Mouse (Mus musculus): ENCODE measurements around the gene Lrch1. TPM values are rescaled to one million over a fixed set of nuclear protein-coding genes. Genes with fewer than 3 reads are reported as not detected.

Gene Lrch1
- polyA plus RNA-seq, 1 experiment, result 8.4 TPM

- WGBS, result 57% methylated on average over 11 of the region's 11 CpGs
- Histone ChIP-seq H3K27ac (ENCODE audit: insufficient read depth, low read depth, low read length) (no peak overlapping the region), H3K4me3 (ENCODE audit: insufficient read depth, low read depth, low read length) (no peak overlapping the region), H3K4me1 (ENCODE audit: control insufficient read depth, insufficient read depth, low read length) (peaks cover 6% of the 10 kb centered on the region; the same call in 1 of the 2 replicates), H3K27me3 (replicated peaks; ENCODE audit: control insufficient read depth, insufficient read depth, low read length) (no peaks in the 10 kb centered on the region), H3K36me3 (ENCODE audit: control insufficient read depth, insufficient read depth, low read length) (no peaks in the 10 kb centered on the region)
- TF ChIP-seq CTCF (conservative IDR thresholded peaks at IDR 0.05; ENCODE audit: insufficient read depth, insufficient read length, low read depth, low read length), result no peak
- TF ChIP-seq POLR2A (IDR thresholded peaks at IDR 0.05; ENCODE audit: low read depth, low read length), result no peak
- DNase-seq, result no peak
Observed at GRCm38 (mm10) chr14:74883204-74883603, 64.5 kb downstream of the Lrch1 start.

GRCm38 (mm10) chr14:74882754-74883153 lies 64.9 kb downstream of the Lrch1 start:
- no peaks in the 10 kb centered on the region for H3K27me3 ChIP-seq (replicated peaks; ENCODE audit: control insufficient read depth, insufficient read depth, low read length)
- H3K27ac ChIP-seq (ENCODE audit: insufficient read depth, low read depth, low read length), result no peak overlapping the region
- DNase-seq, result no peak
- WGBS, result 53% methylated on average over 3 of the region's 3 CpGs
- H3K4me3 ChIP-seq (ENCODE audit: insufficient read depth, low read depth, low read length), result no peak overlapping the region
- no peaks in the 10 kb centered on the region for H3K36me3 ChIP-seq (ENCODE audit: control insufficient read depth, insufficient read depth, low read length)
- TF ChIP-seq POLR2A (IDR thresholded peaks at IDR 0.05; ENCODE audit: low read depth, low read length) (no peak), CTCF (conservative IDR thresholded peaks at IDR 0.05; ENCODE audit: insufficient read depth, insufficient read length, low read depth, low read length) (no peak)
- H3K4me1 ChIP-seq (ENCODE audit: control insufficient read depth, insufficient read depth, low read length), result peaks cover 8% of the 10 kb centered on the region

- Histone ChIP-seq H3K36me3 (ENCODE audit: control insufficient read depth, insufficient read depth, low read length) (no peaks in the 10 kb centered on the region), H3K4me1 (ENCODE audit: control insufficient read depth, insufficient read depth, low read length) (peaks cover 9% of the 10 kb centered on the region), H3K4me3 (ENCODE audit: insufficient read depth, low read depth, low read length) (no peak overlapping the region), H3K27me3 (replicated peaks; ENCODE audit: control insufficient read depth, insufficient read depth, low read length) (no peaks in the 10 kb centered on the region), H3K27ac (ENCODE audit: insufficient read depth, low read depth, low read length) (no peak overlapping the region)
- DNase-seq, result no peak
- WGBS, result 69% methylated on average over 10 of the region's 10 CpGs
- TF ChIP-seq POLR2A (IDR thresholded peaks at IDR 0.05; ENCODE audit: low read depth, low read length), result no peak
- no peak for TF ChIP-seq CTCF (conservative IDR thresholded peaks at IDR 0.05; ENCODE audit: insufficient read depth, insufficient read length, low read depth, low read length)
Observed at GRCm38 (mm10) chr14:74880868-74881267, 66.8 kb downstream of the Lrch1 start.

GRCm38 (mm10) chr14:74879480-74879879 lies 68.2 kb downstream of the Lrch1 start:
- WGBS, result 53% methylated on average over 10 of the region's 10 CpGs
- no peak overlapping the region for H3K27ac ChIP-seq (ENCODE audit: insufficient read depth, low read depth, low read length)
- peaks cover 11% of the 10 kb centered on the region for H3K4me1 ChIP-seq (ENCODE audit: control insufficient read depth, insufficient read depth, low read length)
- H3K36me3 ChIP-seq (ENCODE audit: control insufficient read depth, insufficient read depth, low read length), result no peaks in the 10 kb centered on the region
- H3K4me3 ChIP-seq (ENCODE audit: insufficient read depth, low read depth, low read length), result no peak overlapping the region
- TF ChIP-seq CTCF (conservative IDR thresholded peaks at IDR 0.05; ENCODE audit: insufficient read depth, insufficient read length, low read depth, low read length) (no peak), POLR2A (IDR thresholded peaks at IDR 0.05; ENCODE audit: low read depth, low read length) (no peak)
- DNase-seq, result no peak
- H3K27me3 ChIP-seq (replicated peaks; ENCODE audit: control insufficient read depth, insufficient read depth, low read length), result no peaks in the 10 kb centered on the region

- no peak for TF ChIP-seq CTCF (conservative IDR thresholded peaks at IDR 0.05; ENCODE audit: insufficient read depth, insufficient read length, low read depth, low read length)
- TF ChIP-seq POLR2A (IDR thresholded peaks at IDR 0.05; ENCODE audit: low read depth, low read length), result no peak
- peak; percentile 22 for DNase-seq
- Histone ChIP-seq H3K4me1 (ENCODE audit: control insufficient read depth, insufficient read depth, low read length) (peaks cover 13% of the 10 kb centered on the region), H3K4me3 (ENCODE audit: insufficient read depth, low read depth, low read length) (no peak overlapping the region), H3K27me3 (replicated peaks; ENCODE audit: control insufficient read depth, insufficient read depth, low read length) (no peaks in the 10 kb centered on the region), H3K27ac (ENCODE audit: insufficient read depth, low read depth, low read length) (peak overlapping the region; percentile 19), H3K36me3 (ENCODE audit: control insufficient read depth, insufficient read depth, low read length) (no peaks in the 10 kb centered on the region)
- 31% methylated on average over 5 of the region's 5 CpGs for WGBS
Observed at GRCm38 (mm10) chr14:74877287-74877686, 70.4 kb downstream of the Lrch1 start.

GRCm38 (mm10) chr14:74871220-74871619 lies 76.5 kb downstream of the Lrch1 start:
- no peak overlapping the region for H3K4me3 ChIP-seq (ENCODE audit: insufficient read depth, low read depth, low read length)
- peaks cover 12% of the 10 kb centered on the region for H3K4me1 ChIP-seq (ENCODE audit: control insufficient read depth, insufficient read depth, low read length)
- no peak overlapping the region for H3K27ac ChIP-seq (ENCODE audit: insufficient read depth, low read depth, low read length)
- WGBS, result 47% methylated on average over 4 of the region's 4 CpGs
- no peak for TF ChIP-seq POLR2A (IDR thresholded peaks at IDR 0.05; ENCODE audit: low read depth, low read length)
- no peak for TF ChIP-seq CTCF (conservative IDR thresholded peaks at IDR 0.05; ENCODE audit: insufficient read depth, insufficient read length, low read depth, low read length)
- H3K36me3 ChIP-seq (ENCODE audit: control insufficient read depth, insufficient read depth, low read length), result no peaks in the 10 kb centered on the region
- no peaks in the 10 kb centered on the region for H3K27me3 ChIP-seq (replicated peaks; ENCODE audit: control insufficient read depth, insufficient read depth, low read length)
- peak; percentile 60 for DNase-seq

GRCm38 (mm10) chr14:74868902-74869230 lies 78.8 kb downstream of the Lrch1 start:
- no peak for TF ChIP-seq CTCF (conservative IDR thresholded peaks at IDR 0.05; ENCODE audit: insufficient read depth, insufficient read length, low read depth, low read length)
- no peak for TF ChIP-seq POLR2A (IDR thresholded peaks at IDR 0.05; ENCODE audit: low read depth, low read length)
- DNase-seq, result no peak
- no peaks in the 10 kb centered on the region for H3K27me3 ChIP-seq (replicated peaks; ENCODE audit: control insufficient read depth, insufficient read depth, low read length)
- no peak overlapping the region for H3K4me3 ChIP-seq (ENCODE audit: insufficient read depth, low read depth, low read length)
- H3K27ac ChIP-seq (ENCODE audit: insufficient read depth, low read depth, low read length), result no peak overlapping the region; the same call in 1 of the 2 replicates
- WGBS, result 74% methylated on average over 4 of the region's 4 CpGs
- H3K36me3 ChIP-seq (ENCODE audit: control insufficient read depth, insufficient read depth, low read length), result no peaks in the 10 kb centered on the region
- peaks cover 23% of the 10 kb centered on the region for H3K4me1 ChIP-seq (ENCODE audit: control insufficient read depth, insufficient read depth, low read length)
